Mouse (Mus musculus) heart, embryonic 16.5 days (tissue): ENCODE results near the gene E2f4. TPM values are rescaled to one million over a fixed set of nuclear protein-coding genes. Genes with fewer than 3 reads are reported as not detected.

ENCODE experiments used
- ATAC-seq: fragments of 200-750 bp; cut with Nextera tagmentation; replicated peaks from 2 replicates; pipeline ENCODE4 v1.8.0; 2017; ENCODE audit warnings: moderate number of reproducible peaks; ENCODE audit not compliant: insufficient read depth, low FRiP score; ENCODE audit errors: extremely low read depth
- H3K27ac ChIP-seq: fragments of 300-500 bp; sonication (generic); 2 replicates; pipeline ENCODE4 v1.5.1; 2014; ENCODE audit warnings: mild to moderate bottlenecking, low read length, control low read depth, moderate library complexity
- H3K27me3 ChIP-seq: fragments of 300-500 bp; sonication (generic); 2 replicates; pipeline ENCODE4 v1.6.1; 2014; ENCODE audit warnings: low read length, mixed read lengths; ENCODE audit not compliant: control insufficient read depth, insufficient read depth
- H3K36me3 ChIP-seq: fragments of 300-500 bp; sonication (generic); 2 replicates; pipeline ENCODE4 v1.6.1; 2014; ENCODE audit not compliant: control insufficient read depth, insufficient read depth
- H3K4me1 ChIP-seq: fragments of 300-500 bp; sonication (generic); 2 replicates; pipeline ENCODE4 v1.6.1; 2014; ENCODE audit warnings: low read length, mixed read lengths; ENCODE audit not compliant: control insufficient read depth, insufficient read depth
- H3K4me2 ChIP-seq: fragments of 300-500 bp; sonication (generic); 2 replicates; pipeline ENCODE4 v1.6.1; 2014; ENCODE audit warnings: low read depth, mild to moderate bottlenecking, control low read depth, low read length
- H3K4me3 ChIP-seq: fragments of 300-500 bp; sonication (generic); 2 replicates; pipeline ENCODE4 v1.5.1; 2014; ENCODE audit warnings: mild to moderate bottlenecking, control low read depth, low read length
- H3K9ac ChIP-seq: fragments of 300-500 bp; sonication (generic); 2 replicates; pipeline ENCODE4 v1.6.1; 2014; ENCODE audit warnings: low read length, control low read depth
- H3K9me3 ChIP-seq: fragments of 300-500 bp; sonication (generic); replicated peaks from 2 replicates; pipeline ENCODE4 v1.6.1; 2016; ENCODE audit warnings: low read length; ENCODE audit not compliant: control insufficient read depth
- WGBS: fragments of 180-500 bp; shearing (Covaris S2); extraction: QIAGEN DNeasy Blood & Tissue Kit; methylation state at CpG from one replicate; pipeline ENCODE4 v1.1.7; 2014; 5-methylcytosine and 5-hydroxymethylcytosine counted together
- polyA plus RNA-seq: library from polyadenylated mRNA; unstranded; fragments of >200 nt; fragmentation: Nextera tagmentation; extraction: Ambion mirVana; gene quantifications from 2 replicates; pipeline ENCODE4 v1.2.1, GENCODE M21; 2015

Gene E2f4
- polyA plus RNA-seq, 1 experiment from 2014 or later: 61.1 TPM

DNA sequence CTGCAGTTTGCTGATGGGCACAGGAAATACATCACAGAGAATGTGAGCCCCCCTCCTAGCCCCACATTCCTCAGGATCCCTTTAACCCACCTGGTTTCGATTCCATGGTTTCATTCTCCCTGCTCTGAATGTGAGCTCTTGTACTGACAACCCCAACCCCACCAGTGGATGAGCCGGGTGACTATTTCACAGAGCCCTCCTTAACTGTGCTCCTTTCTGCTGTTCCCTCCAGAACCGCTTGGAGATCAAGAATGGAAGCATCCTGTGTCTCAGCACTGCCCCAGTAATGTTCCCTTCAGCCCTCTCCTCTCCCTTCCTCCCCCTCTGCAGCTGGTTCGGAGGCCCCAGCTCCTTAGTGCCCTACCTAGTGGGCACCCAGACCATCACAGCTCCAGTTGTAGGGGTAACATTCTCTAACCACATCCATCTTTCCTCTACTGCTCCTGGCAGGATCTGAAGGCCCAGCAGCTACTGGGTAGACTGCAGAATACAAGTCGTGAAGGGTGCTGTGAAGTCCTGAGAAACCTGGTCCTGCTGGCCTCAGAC, 8.8 kb downstream of the E2f4 start:
- 37% methylated on average over 5 of the region's 5 CpGs for WGBS
- H3K4me1 ChIP-seq: peaks cover 32% of the 10 kb centered on the region
- H3K4me2 ChIP-seq: peak overlapping the region; percentile 79
- H3K9ac ChIP-seq: peak overlapping the region; percentile 74
- no peaks in the 10 kb centered on the region for H3K9me3 ChIP-seq
- no peak; the same call in 1 of the 2 replicates for ATAC-seq
- H3K4me3 ChIP-seq: peak overlapping the region; percentile 51
- peak overlapping the region; percentile 27; the same call in 1 of the 2 replicates for H3K27ac ChIP-seq
- no peaks in the 10 kb centered on the region for H3K27me3 ChIP-seq
- peaks cover 24% of the 10 kb centered on the region for H3K36me3 ChIP-seq

DNA sequence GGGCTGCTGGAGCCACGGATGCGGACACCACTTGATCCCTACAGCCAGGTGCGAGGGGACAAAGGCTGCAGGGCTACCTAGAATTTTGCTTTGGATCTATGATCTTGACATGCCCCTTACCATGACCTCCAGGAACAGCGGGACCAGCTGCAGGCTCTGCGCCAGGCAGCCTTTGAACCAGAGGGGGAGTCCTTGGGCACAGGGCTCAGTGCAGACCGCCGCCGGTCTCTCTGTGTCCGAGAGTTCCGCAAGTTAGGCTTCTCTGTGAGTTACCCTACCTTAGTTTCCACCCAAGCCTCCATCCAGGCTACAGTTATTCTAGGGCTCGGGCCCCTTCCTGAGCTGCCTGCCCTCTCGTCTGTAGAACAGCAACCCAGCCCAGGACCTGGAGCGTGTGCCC, 10.2 kb downstream of the E2f4 start:
- Histone ChIP-seq H3K4me1 (peaks cover 32% of the 10 kb centered on the region), H3K36me3 (peaks cover 17% of the 10 kb centered on the region), H3K9me3 (no peaks in the 10 kb centered on the region), H3K4me2 (no peak overlapping the region), H3K9ac (no peak overlapping the region), H3K4me3 (no peak overlapping the region), H3K27ac (no peak overlapping the region), H3K27me3 (no peaks in the 10 kb centered on the region)
- ATAC-seq: no peak
- 97% methylated on average over 13 of the region's 13 CpGs for WGBS

DNA sequence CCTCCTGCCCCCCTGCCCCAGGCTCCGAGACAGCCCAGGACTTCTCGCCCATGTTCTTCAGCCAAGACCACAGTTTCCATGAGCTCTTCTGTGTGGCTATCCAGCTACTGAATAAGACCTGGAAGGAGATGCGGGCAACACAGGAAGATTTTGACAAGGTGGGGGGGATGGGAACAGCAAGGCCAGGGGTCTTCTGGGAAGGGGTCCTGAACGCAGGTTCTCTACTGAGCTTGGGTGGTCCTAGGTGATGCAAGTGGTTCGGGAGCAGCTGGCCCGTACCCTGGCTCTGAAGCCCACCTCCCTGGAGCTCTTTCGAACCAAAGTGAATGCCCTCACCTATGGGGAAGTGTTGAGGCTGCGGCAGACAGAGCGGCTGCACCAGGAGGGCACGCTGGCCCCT, 11.0 kb downstream of the E2f4 start:
- H3K36me3 ChIP-seq: peaks cover 13% of the 10 kb centered on the region

DNA sequence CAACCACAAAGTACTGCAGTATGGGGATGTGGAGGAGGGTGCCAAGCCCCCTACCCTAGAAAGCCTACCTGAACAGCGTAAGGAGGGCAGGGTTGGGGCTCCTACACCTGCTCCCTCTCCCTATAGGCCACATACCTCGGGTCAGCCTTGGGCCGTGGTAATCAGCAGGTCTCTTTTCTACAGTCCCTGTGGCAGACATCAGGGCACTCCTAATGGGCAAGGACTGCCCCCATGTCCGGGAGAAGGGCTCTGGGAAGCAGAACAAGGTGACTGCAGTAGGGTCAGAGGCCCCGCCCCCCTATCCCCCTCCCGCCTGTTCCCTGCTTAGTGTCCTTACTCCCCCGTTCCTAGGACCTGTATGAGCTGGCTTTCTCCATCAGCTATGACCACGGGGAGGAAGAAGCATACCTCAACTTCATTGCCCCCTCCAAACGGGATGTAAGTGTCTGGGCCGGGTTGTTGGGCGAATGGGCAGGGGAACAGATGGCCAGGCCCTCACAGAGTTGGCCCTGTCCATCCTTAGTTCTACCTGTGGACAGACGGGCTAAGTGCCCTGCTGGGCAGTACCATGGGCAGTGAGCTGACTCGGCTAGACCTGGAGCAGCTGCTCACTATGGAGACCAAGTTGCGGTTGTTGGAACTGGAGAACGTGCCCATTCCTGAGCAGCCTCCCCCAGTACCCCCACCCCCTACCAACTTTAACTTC, 11.8 kb downstream of the E2f4 start:
- Histone ChIP-seq H3K36me3 (peaks cover 10% of the 10 kb centered on the region), H3K4me3 (no peak overlapping the region)
- 79% methylated on average over 15 of the region's 15 CpGs for WGBS

More for the DNA sequence above, 11.0 kb downstream of the E2f4 start:
- H3K27ac ChIP-seq: no peak overlapping the region
- H3K9me3 ChIP-seq: no peaks in the 10 kb centered on the region
- no peak for ATAC-seq
- no peak overlapping the region for H3K4me3 ChIP-seq
- H3K4me1 ChIP-seq: peaks cover 37% of the 10 kb centered on the region
- 94% methylated on average over 10 of the region's 10 CpGs for WGBS
- no peak overlapping the region for H3K9ac ChIP-seq
- H3K4me2 ChIP-seq: no peak overlapping the region
- no peaks in the 10 kb centered on the region for H3K27me3 ChIP-seq

DNA sequence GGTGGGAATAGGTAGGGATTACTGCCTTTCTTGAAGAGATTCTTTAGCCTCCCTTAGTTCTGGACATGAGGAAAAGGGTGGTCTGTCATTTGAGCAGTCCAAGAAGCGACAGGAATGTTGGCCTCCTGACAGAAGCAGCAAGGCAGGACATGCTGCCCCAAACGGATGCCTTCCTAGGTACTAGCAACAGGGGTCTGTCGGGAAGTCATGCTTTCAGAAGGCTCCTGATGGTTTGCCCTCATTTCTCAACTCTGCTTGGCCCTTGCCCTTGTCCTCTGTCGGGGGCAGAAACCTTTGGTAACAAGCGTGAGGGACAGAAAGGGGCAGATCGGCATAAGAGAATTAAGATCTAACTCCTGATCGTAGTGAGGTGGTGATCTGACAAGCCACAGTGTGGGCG, 12.7 kb downstream of the E2f4 start:
- no peak for ATAC-seq
- Histone ChIP-seq H3K27ac (no peak overlapping the region), H3K4me3 (no peak overlapping the region), H3K9ac (no peak overlapping the region), H3K4me2 (no peak overlapping the region), H3K36me3 (peaks cover 11% of the 10 kb centered on the region), H3K27me3 (no peaks in the 10 kb centered on the region), H3K9me3 (no peaks in the 10 kb centered on the region), H3K4me1 (peaks cover 34% of the 10 kb centered on the region)
- WGBS: 80% methylated on average over 8 of the region's 8 CpGs

More for the DNA sequence above, 11.8 kb downstream of the E2f4 start:
- no peak overlapping the region for H3K4me2 ChIP-seq
- H3K4me1 ChIP-seq: peaks cover 38% of the 10 kb centered on the region
- no peaks in the 10 kb centered on the region for H3K27me3 ChIP-seq
- no peak overlapping the region for H3K9ac ChIP-seq
- no peaks in the 10 kb centered on the region for H3K9me3 ChIP-seq
- no peak overlapping the region for H3K27ac ChIP-seq
- ATAC-seq: no peak

DNA sequence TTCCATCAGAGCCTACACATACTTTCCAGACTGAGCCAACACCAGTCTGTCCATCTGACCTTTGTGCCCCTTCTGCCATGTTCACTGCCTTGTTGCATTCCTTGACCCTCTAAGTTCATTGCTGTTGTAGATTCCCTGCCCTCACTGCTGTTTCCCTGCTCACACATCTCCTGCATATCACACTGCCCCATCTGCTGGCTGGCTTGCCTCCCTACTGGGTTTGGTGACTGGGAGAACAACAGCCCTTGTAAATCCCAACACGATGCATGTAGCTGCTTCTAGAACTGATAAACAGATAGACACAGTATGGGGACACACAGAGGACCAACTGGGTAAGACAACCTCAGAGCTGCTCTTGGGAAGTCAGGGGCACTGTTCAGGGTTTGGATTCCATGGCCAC, 14.3 kb downstream of the E2f4 start:
- Histone ChIP-seq H3K9ac (no peak overlapping the region), H3K4me1 (peaks cover 24% of the 10 kb centered on the region), H3K27ac (no peak overlapping the region), H3K4me2 (no peak overlapping the region), H3K36me3 (peaks cover 11% of the 10 kb centered on the region), H3K27me3 (no peaks in the 10 kb centered on the region), H3K4me3 (no peak overlapping the region), H3K9me3 (no peaks in the 10 kb centered on the region)
- no peak for ATAC-seq
- WGBS: 83% methylated on average over 1 of the region's 1 CpGs

DNA sequence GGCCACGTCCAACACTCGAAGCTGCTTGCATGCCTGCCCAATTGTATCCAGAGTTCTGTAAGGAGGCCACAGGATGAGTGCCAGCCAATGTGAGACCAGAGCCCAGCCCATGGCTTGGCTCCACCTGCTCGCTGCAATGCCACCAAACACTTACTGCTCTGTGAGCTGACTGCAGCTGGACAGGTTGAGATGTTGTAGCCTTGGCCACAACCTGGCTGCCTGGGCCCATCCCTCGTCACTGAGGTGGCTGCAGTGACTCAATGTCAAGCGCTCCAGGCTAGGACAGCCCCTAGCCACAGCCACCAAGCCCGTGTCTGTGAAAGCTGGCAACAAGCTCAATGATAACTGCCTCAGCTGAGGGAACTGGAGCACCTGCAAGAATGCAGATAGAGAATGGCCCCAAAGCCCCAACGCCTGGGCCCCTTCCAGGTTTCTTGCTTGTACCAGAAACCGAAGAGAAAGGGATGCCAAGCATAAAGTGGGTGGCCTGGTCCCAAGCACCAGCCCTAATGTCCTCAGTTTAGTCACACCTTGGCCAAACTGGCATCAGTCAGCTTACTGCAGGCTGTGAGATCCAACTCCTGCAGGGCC, 15.5 kb downstream of the E2f4 start:
- Histone ChIP-seq H3K27me3 (no peaks in the 10 kb centered on the region), H3K9ac (no peak overlapping the region), H3K4me2 (no peak overlapping the region), H3K36me3 (peaks cover 9% of the 10 kb centered on the region), H3K4me1 (peaks cover 26% of the 10 kb centered on the region), H3K27ac (0 out of 2 replicates have a peak overlapping the region, but pooled peaks have one; percentile 32), H3K9me3 (no peaks in the 10 kb centered on the region), H3K4me3 (no peak overlapping the region)
- WGBS: 67% methylated on average over 8 of the region's 8 CpGs
- ATAC-seq: no peak

DNA sequence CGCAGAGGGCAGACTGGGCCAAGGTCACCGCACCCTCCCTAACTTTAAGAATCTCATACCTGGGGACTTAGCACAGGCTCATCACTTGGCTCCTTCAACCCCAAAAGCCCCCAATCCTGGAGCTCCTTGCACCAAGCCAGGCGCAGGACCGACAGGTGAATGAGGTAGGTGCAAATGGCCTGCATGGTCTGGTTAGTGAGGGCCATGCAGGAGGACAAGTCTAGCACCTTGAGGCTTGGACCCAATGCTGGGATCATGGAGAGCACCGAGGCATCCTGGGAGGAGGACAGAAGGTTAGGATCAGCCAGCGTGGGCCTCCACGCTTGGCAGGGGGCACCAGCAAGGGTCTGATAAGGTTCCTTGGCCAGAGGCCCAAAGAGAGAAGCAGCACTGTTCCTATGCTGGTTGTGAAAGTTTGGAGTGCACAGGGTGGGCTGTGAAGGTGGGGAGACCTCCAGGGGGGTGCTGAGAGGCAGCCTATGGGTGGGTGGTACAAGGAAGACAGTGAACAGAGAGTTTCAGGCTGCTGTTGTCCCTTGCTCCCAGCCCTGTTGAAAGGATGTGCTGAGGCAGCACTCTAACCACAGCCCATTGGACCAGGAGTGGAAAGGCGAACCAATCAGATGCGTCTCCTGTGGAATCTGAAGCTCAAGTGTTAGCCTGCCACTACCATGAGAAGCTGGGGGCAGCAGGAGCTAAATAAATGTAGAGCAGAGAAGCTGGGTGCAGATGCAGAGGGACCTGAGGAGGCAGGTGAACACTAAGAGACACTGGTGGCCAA, 16.3 kb downstream of the E2f4 start:
- Histone ChIP-seq H3K4me3 (no peak overlapping the region), H3K4me1 (peaks cover 27% of the 10 kb centered on the region), H3K27me3 (no peaks in the 10 kb centered on the region), H3K36me3 (peaks cover 6% of the 10 kb centered on the region), H3K27ac (peak overlapping the region; percentile 32; the same call in 1 of the 2 replicates), H3K4me2 (no peak overlapping the region), H3K9me3 (no peaks in the 10 kb centered on the region), H3K9ac (no peak overlapping the region)
- WGBS: 56% methylated on average over 9 of the region's 9 CpGs
- peak; percentile 50 for ATAC-seq
